Mouse (Mus musculus) liver, postnatal 0 days (tissue): ENCODE data around the gene Tbc1d15.

Experiments
- CTCF ChIP-seq: sonication (generic); IDR thresholded peaks from 2 replicates; pipeline ENCODE4 v1.5.1; 2016; ENCODE audit warnings: antibody characterized with exemption, low read depth
- EP300 ChIP-seq: IDR thresholded peaks from 2 replicates; pipeline ENCODE4 v1.6.1; 2016; ENCODE audit warnings: antibody characterized with exemption, low read depth, mild to moderate bottlenecking

DNA sequence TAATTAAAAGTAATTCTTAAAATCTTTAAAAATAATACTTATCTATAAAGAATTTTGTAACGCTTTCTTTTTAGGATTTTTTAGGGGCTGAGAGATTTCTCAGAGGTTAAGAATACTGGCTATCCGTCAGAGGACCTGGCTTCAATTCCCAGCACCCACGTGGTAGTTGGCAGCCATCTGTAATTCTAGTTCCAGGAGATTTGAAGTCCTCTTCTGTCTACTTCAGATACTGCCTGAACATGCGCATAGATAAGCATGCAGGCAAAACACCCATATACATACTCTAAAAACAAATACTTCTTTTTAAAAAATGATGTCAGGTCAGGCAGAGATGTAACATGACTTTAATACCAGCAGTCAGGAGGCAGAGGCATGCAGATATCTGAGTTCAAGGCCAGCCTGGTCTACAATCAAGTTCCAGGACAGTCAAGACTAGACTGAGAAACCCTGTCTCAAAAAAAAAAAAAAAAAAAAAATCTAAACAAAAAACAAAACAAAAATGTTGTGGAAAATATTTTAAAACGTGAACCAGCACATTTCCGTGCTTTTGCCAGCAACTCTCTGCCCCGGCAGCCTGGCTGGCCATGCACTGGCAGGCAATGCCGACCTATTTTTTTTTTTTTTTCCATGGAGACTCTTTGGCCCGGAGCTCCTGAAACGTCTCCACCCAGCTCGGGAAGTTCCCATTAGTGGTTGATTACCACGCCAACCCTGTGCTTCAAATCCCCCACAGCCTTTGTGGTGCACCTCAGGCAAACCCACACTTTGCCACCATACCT lies 19.5 kb upstream of the Tbc1d15 start:
- TF ChIP-seq CTCF: no peak
- TF ChIP-seq EP300: no peak
